Mouse (Mus musculus): Measurements from ENCODE around the gene Calm5. TPM values are rescaled to one million over a fixed set of nuclear protein-coding genes. Genes with fewer than 3 reads are reported as not detected.
"Not testable (repeated sequence)": the region's sequence is repeated elsewhere in the genome, so short reads cannot be mapped to it uniquely, and the experiment has no call there.

Calm5 gene
- not detected in 2 replicates for total RNA-seq (2015; ENCODE audit: low replicate concordance)
- total RNA-seq (2017; ENCODE audit: low replicate concordance) = not detected in 2 replicates

DNA sequence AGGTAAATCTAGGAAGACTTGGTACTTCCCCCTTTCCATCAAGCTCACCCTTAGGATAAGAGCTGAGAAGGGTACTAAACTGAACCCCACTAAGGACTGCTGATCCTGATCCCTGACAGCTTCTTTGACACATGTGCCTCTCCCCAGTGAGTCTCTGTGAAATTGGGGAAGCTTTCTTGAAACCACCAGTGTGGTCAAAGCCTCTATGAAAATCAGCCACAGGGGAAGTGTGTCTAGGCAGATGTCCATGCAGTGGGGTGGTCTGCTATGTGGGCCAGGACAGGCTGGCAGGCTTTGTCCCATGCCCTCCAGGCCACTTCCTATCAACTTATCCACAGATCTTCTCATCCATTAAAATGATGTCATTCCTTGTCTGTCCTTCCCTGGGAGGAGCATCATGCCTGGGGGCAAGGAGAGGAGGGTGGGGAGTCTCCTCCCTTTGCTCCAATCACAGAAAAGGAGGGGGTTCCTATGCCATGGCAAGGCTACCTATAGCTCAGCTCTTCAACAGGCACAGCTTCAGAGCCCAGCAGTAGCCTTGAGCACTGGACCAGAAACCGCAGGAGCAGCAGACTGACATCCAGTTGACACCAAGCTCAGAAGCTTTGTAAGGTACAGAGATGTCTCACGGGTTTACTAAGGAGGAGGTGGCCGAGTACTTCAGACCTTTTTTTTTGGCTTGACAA, at the start of gene Calm5:
Gene Calm5 (plus strand): TSS at position 526 of the 686 bp plus-strand sequence.
- peak; percentile 31; the same call in 1 of the 2 replicates for ATAC-seq (replicated peaks; ENCODE audit: low FRiP score, poor library complexity, severe bottlenecking)

DNA sequence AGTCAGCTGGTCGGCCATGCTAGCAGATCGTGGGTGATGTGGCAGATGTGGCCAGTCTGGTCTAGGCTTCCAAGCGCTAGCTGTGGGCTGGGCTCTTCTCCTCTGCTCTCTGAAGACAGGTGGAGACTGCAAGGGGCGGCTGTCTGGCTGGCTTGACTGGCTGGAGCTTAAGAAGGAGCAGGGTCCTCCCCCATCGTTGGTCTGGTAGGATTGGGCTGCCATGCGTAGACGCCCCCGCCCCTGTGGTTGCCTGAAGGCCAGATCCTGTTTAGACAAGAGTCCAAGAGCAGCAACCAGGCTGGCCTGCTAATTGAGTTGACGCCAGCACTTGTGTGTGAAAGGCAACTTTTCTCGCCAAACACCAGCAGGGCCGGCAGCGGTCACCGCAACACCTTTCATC, 49.8 kb upstream of the Calm5 start, which contains the start of gene Calml3:
Gene Calml3 (minus strand): TSS at position 131 of the 400 bp plus-strand sequence.
- no peak for ATAC-seq (replicated peaks; ENCODE audit: low FRiP score, poor library complexity, severe bottlenecking)

DNA sequence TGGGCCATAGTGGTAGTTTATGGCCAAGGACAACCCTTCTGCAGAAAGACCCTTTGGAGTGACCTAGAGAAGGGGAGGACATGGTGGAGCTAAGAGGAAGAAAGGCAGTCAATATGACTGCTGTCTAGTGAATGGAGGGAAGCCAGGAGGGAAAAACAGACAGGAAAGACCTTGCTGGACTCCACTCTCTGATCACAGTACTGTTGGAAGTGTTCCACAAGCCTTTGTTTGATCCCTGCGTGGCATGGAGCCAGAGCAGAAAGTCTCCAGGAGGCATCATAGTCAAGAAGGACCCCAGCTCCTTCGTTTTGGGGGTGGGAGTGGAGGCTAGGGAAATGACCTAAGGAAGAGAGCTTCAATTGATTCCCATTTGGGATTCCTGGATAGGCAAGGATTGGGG, 48.8 kb upstream of the Calm5 start:
- ATAC-seq (replicated peaks; ENCODE audit: low FRiP score, poor library complexity, severe bottlenecking) = no peak

DNA sequence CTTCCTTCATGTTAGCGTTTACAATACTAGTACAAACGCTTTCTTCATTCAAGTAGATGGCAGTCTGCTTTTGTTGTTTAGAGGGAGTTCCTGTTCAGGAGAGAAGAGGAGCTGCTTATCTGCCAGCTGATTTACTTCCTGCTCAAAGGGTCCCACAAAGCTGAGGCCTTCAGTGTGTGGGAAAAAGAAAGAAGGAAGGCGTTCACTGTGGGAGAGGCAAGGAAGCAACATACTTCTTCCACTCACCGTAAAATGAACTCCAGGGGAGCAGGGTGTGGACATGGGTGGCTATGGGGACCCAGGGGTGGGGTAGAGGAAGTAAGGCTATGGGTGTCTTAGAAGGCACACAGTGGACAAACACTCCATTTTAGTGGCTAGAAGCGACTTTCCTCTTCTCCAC, 48.3 kb upstream of the Calm5 start:
- ATAC-seq (replicated peaks; ENCODE audit: low FRiP score, poor library complexity, severe bottlenecking) = no peak

DNA sequence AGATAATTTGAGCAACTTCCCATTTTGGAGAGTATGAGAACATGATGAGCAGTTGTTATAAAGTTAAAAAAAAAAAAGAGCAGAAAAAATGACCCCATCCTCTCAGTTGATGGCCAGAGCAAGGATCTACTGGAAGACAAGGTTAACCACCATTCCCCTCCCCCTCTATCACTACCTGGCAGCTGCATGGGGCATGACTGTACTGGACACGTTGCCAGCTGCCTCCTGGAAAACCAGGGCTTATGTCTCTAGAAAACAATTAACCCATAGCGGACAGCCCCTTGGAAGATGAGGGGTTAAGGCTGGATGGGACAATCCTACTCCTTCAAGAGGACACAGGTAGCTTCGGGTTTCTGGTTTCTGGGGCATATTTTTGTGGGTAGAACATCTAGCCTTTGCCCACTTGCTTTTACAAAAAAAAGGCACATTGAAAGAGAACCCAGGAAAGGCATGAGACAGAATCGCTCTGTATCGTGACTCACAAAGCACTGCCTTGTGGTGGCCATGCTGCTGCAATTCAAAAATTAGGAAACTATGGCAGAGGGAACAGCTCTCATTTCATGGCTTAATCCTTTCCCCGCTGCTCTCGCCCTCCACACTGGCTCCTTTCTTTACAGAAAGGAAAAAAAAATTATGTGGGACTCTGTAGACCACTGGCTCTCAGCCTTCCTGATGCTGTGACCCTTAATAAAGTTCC, 46.7 kb upstream of the Calm5 start:
- no peak for ATAC-seq (replicated peaks; ENCODE audit: low FRiP score, poor library complexity, severe bottlenecking)

DNA sequence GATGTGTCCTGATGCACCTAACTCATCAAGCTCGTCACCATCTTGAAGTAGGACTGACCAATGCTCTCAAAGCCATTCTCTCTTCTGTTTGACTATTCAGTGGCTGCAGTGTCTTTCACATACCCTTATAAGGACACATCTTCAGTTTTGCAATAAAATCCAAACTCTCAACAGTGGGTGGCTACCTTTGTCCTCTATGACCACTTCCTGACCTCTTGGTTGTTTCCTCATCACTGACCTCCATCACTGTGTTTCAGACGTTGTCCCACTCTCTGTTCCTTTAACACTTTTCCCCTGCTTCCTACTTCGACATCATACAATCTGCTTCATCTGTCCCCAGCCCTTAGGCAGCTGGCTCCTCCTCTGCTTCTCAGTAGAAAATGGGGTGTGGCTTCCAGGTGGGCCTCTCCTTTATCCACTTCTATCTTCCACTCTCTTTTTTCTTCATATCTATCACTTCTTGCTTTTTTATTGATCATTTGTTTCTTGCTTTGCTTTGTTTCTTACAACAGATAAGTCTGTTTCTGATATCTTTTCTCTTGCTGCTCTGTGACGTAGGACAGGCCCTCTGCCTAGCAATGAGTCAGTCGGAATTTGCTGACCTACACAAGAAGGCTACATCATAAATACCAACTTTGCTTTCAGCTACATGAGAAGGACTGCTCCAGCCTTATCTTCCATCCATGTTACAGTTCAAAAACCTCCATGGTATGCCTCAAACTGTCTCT, 35.8 kb upstream of the Calm5 start:
- no peak for ATAC-seq (replicated peaks; ENCODE audit: low FRiP score, poor library complexity, severe bottlenecking)

DNA sequence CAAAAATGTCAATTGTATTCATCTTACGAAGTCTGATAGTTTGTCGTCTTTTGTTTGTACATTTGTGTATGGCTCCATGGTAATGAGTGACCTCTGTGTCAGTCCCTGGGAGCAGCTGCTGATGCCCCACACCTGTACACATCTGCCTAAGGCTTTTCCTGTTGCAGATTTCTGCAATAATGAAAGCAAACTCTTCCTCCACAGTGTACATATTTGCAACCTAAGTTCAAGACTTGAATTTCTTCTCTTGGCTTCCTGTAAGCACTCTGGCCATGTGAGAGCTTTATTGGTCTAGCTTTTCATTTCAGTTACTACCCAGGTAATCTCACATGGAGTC, 35.3 kb upstream of the Calm5 start:
- no peak for ATAC-seq (replicated peaks; ENCODE audit: low FRiP score, poor library complexity, severe bottlenecking)

DNA sequence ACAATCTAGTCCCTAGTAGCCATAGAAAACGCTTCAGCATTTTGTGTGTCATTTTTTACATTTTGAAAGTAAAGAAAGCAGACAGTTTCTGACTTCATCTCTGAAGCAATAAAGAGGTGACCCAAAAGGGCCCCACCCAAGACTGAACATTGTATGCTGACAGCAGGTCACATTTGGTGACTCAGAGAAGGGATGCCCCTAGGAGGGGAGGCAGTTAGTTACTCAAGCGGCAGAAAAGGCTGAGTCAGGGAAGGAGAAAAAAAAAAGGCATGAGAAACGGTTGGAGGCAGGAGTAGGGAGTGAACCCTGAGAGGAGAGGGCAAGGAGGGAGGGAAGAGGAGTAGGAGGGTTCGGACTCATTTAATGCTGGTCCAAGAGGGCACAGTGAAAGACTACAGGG, 31.9 kb upstream of the Calm5 start:
- ATAC-seq (replicated peaks; ENCODE audit: low FRiP score, poor library complexity, severe bottlenecking) = no peak

DNA sequence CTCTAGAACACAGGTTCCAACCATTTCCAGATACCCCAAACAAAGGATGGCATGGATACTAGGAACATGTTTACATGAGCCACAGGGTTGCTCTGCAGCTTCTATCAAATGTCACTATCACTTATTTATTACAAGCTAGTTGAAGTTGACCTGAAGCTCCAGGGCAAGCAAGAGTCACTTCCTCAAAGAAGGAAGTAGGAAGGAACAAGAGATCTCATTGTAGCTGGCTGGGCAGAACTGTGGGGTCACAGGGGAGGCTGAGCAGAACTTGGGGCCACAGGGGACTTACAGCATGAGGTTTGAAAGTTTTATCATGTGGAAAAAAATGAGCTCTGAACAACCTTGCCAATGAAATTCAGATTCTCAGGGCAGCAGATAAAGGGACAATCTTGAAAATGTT, 28.2 kb upstream of the Calm5 start:
- no peak for ATAC-seq (replicated peaks; ENCODE audit: low FRiP score, poor library complexity, severe bottlenecking)

DNA sequence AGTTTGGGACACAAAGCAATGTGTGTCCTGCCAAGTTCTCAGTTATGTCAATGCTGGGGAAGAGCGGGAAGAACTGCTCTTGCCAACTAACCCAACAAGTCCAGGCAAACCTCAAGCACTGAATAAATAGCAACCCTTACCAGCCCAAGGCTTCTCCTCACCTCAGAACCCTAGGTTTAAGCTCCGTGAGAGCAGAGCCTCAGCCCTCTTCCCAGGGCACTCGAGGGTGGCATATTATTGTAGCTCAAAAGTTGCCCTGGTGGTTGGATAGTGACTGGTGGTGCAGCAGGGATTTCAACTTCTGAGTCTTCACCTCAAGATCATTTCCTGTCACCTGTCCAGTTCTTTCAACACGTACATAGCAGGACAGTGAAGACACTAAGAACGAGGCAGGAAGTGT, 22.4 kb upstream of the Calm5 start:
- ATAC-seq (replicated peaks; ENCODE audit: low FRiP score, poor library complexity, severe bottlenecking) = no peak

DNA sequence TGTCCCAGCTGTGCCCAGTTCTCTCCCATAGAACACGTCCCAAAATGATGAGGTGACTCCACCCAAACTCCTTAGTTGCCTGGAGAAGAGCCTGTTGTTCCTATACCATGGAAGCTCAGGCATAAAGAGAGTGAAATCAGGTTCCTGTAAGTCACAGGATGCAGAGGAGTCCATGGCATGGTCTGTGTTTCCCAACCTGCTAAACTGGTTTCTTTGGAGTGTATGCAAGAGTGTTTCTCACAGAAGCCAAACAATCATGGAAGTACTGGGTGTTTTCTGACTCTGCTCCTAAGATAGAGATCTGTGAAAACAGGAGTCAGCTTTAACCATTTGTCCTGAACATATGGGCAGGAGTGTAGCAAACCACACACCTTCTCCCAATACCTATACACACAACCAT, 22.0 kb upstream of the Calm5 start:
- no peak for ATAC-seq (replicated peaks; ENCODE audit: low FRiP score, poor library complexity, severe bottlenecking)

DNA sequence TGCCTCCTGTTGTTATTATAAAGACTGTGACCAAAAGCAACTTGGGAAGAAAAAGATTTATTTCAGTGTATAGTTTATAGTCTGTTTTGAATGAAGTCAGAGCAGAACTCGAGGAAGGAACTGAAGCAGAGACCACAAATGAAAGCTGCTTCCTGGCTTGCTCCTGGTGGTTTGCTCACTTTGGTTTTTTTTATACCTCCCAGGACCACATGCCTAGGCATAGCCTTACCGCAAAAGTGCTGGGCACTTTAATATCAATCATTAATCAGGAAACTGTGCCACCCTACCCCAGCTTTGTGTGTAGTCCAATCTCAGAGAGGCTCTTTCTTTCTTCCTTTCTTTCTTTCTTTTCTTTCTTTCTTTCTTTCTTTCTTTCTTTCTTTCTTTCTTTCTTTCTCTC, 21.5 kb upstream of the Calm5 start:
- no peak for ATAC-seq (replicated peaks; ENCODE audit: low FRiP score, poor library complexity, severe bottlenecking)

DNA sequence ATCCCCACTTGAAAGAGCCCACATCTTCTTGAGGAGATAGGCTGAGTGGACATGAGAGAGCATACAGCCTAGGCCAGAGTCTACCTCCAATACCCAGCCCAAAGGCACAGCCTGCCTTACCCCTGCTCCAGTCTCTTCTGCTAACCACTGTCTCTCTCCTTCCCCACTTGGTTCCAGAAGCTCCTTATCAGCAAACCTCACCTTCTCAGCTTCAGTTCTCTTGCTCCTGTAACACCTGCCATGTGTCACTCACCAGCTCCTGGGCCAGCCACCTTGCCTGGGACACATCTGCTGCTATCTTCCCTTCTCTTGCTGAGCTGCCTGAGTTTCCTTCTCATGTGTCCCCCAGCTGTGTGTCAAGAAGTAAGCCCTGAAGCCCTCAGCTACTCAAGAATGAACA, 20.3 kb upstream of the Calm5 start:
- peak; percentile 27 for ATAC-seq (replicated peaks; ENCODE audit: low FRiP score, poor library complexity, severe bottlenecking)

DNA sequence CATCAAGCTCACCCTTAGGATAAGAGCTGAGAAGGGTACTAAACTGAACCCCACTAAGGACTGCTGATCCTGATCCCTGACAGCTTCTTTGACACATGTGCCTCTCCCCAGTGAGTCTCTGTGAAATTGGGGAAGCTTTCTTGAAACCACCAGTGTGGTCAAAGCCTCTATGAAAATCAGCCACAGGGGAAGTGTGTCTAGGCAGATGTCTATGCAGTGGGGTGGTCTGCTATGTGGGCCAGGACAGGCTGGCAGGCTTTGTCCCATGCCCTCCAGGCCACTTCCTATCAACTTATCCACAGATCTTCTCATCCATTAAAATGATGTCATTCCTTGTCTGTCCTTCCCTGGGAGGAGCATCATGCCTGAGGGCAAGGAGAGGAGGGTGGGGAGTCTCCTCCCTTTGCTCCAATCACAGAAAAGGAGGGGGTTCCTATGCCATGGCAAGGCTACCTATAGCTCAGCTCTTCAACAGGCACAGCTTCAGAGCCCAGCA, 16.6 kb upstream of the Calm5 start, which contains the start of gene Calm4:
Gene Calm4 (plus strand): TSS at position 446 of the 496 bp plus-strand sequence.
- ATAC-seq (replicated peaks; ENCODE audit: low FRiP score, poor library complexity, severe bottlenecking) = not testable (repeated sequence)

DNA sequence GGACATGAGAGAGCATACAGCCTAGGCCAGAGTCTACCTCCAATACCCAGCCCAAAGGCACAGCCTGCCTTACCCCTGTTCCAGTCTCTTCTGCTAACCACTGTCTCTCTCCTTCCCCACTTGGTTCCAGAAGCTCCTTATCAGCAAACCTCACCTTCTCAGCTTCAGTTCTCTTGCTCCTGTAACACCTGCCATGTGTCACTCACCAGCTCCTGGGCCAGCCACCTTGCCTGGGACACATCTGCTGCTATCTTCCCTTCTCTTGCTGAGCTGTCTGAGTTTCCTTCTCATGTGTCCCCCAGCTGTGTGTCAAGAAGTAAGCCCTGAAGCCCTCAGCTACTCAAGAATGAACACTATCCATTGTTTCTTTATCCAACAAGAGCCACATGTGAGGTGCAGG, 13.3 kb upstream of the Calm5 start:
- ATAC-seq (replicated peaks; ENCODE audit: low FRiP score, poor library complexity, severe bottlenecking) = peak; percentile 23; the same call in 1 of the 2 replicates

DNA sequence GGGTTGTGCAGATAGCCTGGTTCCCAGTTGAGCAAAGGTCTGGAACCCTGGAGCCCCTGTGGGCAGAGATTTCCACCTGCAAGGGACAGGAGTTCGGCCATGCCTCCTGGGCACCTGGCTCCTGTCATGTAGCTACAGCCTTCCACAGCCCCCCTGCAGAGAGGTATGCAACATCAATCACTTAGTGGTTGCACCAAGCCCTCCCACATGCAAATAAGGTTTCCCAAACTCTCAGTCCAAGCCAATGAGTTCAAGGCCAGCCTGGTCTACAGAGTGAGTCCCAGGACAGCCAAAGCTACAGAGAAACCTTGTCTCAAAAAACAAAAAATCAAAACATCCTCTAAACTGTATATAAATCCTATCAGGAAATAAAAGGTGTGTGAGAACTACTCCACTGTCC, 3.6 kb upstream of the Calm5 start:
- ATAC-seq (replicated peaks; ENCODE audit: low FRiP score, poor library complexity, severe bottlenecking) = no peak

DNA sequence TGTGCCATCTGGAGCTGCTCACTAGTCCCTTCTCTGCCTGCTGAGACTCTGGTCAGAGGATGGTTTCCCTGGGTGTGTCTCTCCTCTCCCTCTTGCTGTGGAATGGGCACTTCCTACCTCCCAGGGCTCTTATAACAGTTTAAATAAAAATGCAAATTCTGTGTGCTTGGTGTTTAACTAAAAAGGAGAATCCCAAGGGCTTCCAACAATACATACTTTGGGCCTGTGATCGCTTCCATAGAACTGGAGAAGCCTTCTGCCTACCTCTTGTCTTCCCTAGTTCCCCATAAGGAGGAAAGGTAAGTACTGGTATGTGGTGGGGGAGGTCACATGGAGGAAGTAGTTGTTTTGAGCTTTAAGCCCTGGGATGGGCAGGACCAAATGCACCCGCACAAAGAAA, 883 bp downstream of the Calm5 start:
- no peak for ATAC-seq (replicated peaks; ENCODE audit: low FRiP score, poor library complexity, severe bottlenecking)

DNA sequence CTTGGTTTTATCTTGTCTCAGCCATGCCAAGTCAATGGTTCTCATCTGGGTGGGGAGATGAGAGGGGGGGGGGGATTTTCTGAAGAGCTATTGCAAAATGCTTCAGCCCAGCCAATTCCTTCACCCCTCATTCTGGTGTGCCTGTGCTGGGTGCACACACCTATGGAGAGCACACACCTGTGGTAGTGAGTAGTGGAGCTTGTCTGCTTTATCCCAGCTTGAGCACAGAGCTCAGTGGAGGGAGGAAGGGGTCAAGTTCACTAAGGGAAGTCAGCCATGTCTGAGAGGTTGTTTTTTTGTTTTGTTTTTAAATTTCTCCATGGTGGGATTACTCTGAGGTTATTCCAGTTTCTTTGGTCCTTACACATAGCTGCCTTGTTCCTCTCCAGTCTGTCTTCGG, 2.3 kb downstream of the Calm5 start:
- ATAC-seq (replicated peaks; ENCODE audit: low FRiP score, poor library complexity, severe bottlenecking) = no peak

DNA sequence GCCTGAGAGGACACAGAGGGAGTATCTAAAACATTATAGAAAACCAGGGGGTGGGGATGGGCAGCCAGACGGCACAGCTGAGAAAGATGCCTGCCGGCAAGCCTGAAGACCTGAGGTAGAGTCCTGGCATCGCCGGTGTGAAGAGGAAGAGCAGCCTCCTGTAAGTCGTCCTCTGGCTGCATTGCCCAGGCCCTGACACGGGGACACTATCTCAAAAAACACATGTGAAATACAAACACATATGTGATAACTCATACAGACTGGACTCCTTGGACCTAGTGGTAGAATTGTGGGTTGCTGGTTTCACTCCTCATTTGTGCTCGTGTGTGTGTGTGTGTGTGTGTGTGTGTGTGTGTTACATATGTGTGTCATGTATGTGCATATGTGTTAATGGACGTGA, 7.3 kb downstream of the Calm5 start:
- peak; percentile 78 for ATAC-seq (replicated peaks; ENCODE audit: low FRiP score, poor library complexity, severe bottlenecking)

DNA sequence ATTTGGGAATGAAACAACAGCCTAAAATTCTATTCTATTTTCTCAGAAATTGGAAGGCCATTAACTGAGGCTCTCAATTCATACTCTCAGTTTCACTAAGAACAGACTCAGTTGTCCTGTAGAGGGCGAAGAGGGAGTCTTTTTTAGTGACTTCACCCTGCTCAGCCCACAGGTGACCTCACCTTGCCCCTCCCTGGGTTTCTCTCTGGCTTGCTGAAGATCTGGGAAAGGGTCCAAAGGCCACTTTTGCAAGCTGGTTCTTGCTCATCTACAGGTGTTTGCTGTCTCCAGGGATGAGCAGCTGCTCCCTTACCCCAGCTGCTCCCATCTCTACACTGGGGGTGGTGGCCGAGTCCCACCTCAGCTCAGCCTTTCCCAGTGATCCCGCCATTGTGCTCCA, 8.4 kb downstream of the Calm5 start:
- ATAC-seq (replicated peaks; ENCODE audit: low FRiP score, poor library complexity, severe bottlenecking) = no peak
